Mouse (Mus musculus) bone marrow, adult 2 months (tissue): ENCODE measurements around the gene Bckdk.

Source experiments
- CTCF ChIP-seq: fragments of 200-500 bp; IDR thresholded peaks from 2 replicates; pipeline ENCODE4 v1.5.1; 2011; ENCODE audit warnings: low read length, control low read depth; ENCODE audit not compliant: control insufficient read depth, insufficient read depth
- POLR2A ChIP-seq: fragments of 200-500 bp; IDR thresholded peaks from 2 replicates; pipeline ENCODE4 v1.6.1; 2011; ENCODE audit warnings: low read depth, mild to moderate bottlenecking, control low read depth, low read length, borderline replicate concordance; ENCODE audit not compliant: control insufficient read depth

GRCm38 (mm10) chr7:127887191-127887590, 16.7 kb upstream of the Bckdk start:
- TF ChIP-seq CTCF: no peak
- TF ChIP-seq POLR2A: no peak
